Mouse (Mus musculus) adrenal gland, postnatal 0 days (tissue): ENCODE results near the gene Zup1. TPM values are rescaled to one million over a fixed set of nuclear protein-coding genes. Genes with fewer than 3 reads are reported as not detected.

Experiments used
- polyA plus RNA-seq: library from polyadenylated mRNA; unstranded; fragments of >200 nt; fragmentation: Nextera tagmentation; extraction: Ambion mirVana; gene quantifications from 2 replicates; pipeline ENCODE4 v1.2.1, GENCODE M21; 2015

Gene Zup1
- 18.7 and 24.0 TPM in 2 replicates for polyA plus RNA-seq

GRCm38 (mm10) chr10:33950803-33951583 lies at the start of gene Zup1:
Zup1 (minus strand) TSS chr10:33951269.

GRCm38 (mm10) chr10:33904530-33905481 lies 46.3 kb downstream of the Zup1 start, which contains the start of gene Rsph4a:
Rsph4a (plus strand) TSS chr10:33905111.

Other genes with a start within 250 kb of the Zup1 start
- gene Sult3a2, start 164.6 kb downstream of the Zup1 start, polyA plus RNA-seq: 0.19 TPM in 1 of 2 replicates, not detected in the other
- gene Sult3a1, start 93.5 kb downstream of the Zup1 start, polyA plus RNA-seq: not detected in 2 replicates
- gene Rsph4a, start 46.2 kb downstream of the Zup1 start, polyA plus RNA-seq: 0.20 and 0.37 TPM in 2 replicates
- gene Rwdd1, start 68.4 kb upstream of the Zup1 start, polyA plus RNA-seq: 132 and 134 TPM in 2 replicates
- gene Trappc3l, start 86.3 kb upstream of the Zup1 start, polyA plus RNA-seq: not detected in 2 replicates
- not detected in 2 replicates for gene Calhm4, start 93.0 kb upstream of the Zup1 start, polyA plus RNA-seq
- gene Calhm5, start 145.2 kb upstream of the Zup1 start, polyA plus RNA-seq: 0.37 and 0.82 TPM in 2 replicates
- 1.9 and 4.1 TPM in 2 replicates for gene Calhm6, start 176.7 kb upstream of the Zup1 start, polyA plus RNA-seq